Mouse (Mus musculus) cortical plate, adult 2 months (tissue): ENCODE results near the gene Gm8159. TPM values are rescaled to one million over a fixed set of nuclear protein-coding genes. Genes with fewer than 3 reads are reported as not detected.
"Not testable (repeated sequence)": the region's sequence is repeated elsewhere in the genome, so short reads cannot be mapped to it uniquely, and the experiment has no call there.

Source experiments
- H3K27ac ChIP-seq: fragments of 200-500 bp; 2 replicates; pipeline ENCODE4 v1.5.1; 2012; ENCODE audit warnings: low read length, control low read depth, inconsistent platforms; ENCODE audit not compliant: insufficient read depth
- H3K4me1 ChIP-seq: fragments of 200-500 bp; 2 replicates; pipeline ENCODE4 v1.6.1; 2011; ENCODE audit warnings: low read length; ENCODE audit not compliant: control insufficient read depth, insufficient read depth
- H3K4me3 ChIP-seq: fragments of 200-500 bp; 2 replicates; pipeline ENCODE4 v1.5.1; 2011; ENCODE audit warnings: mild to moderate bottlenecking, low read length, control low read depth; ENCODE audit not compliant: insufficient read depth
- CTCF ChIP-seq: fragments of 200-500 bp; IDR thresholded peaks from 2 replicates; pipeline ENCODE4 v1.5.1; 2011; ENCODE audit warnings: mild to moderate bottlenecking, control low read depth, low read length; ENCODE audit not compliant: insufficient read depth; ENCODE audit errors: extremely low read depth
- polyA plus RNA-seq: library from polyadenylated mRNA; depleted of rRNA; stranded (reverse); fragments of >200 nt; gene quantifications from 2 replicates; pipeline ENCODE4 v1.2.3, GENCODE M21; 2012; rRNA removed

Gene Gm8159
- 0.30 and 0.40 TPM in 2 replicates for polyA plus RNA-seq

GRCm38 (mm10) chr14:4632052-4632451 is at the start of gene Gm8159:
TSS of gene Gm8159 (plus strand) at chr14:4632352.
- H3K4me1 ChIP-seq, H3K27ac ChIP-seq, H3K4me3 ChIP-seq: not testable (repeated sequence)

GRCm38 (mm10) chr14:4649309-4649708 is 17.2 kb downstream of the Gm8159 start:
- H3K4me3 ChIP-seq, H3K27ac ChIP-seq, H3K4me1 ChIP-seq: not testable (repeated sequence)

DNA sequence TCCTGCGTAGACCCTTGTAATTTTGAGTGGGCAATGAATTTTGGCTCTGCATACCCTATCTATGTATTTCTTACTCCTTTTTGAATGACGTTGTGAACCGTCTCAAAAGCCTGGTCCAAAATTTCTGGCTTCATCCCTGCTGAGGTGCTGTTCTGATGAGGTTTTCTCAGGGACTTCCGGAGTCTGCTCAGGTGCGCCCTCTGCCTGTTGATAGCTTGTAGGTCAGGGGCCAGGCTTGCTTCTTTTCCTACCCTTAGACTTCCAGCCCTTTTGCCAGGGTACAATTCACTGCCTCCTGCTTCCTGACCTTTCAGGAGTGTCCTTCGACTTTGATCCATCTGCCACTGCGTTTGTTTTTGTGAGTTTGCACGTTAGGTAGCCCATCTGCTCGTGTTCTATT is 18.2 kb downstream of the Gm8159 start:
- not testable (repeated sequence) for H3K4me3 ChIP-seq, H3K27ac ChIP-seq, H3K4me1 ChIP-seq
- 0 out of 2 replicates have a peak, but pooled peaks have one; percentile 7 for TF ChIP-seq CTCF

DNA sequence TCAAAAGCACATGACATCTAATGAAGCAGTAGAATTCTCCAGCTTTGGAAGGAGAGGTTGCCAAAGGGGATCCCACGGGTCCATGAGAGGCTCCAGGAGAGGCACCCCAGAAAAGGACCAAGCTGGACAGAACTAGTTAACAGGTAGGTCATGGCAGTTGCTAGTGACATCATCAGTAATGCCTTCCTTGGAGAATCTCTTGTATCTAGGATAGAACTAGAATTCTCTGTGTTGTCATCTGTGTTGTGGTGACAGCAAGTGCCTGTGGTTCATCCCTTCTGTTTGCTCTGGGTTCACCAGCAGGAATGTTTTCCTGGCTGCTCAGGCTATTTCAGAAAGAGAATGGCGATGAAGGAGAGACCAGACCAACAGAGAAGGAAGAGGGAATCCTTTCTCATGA is 31.7 kb downstream of the Gm8159 start, which contains the start of gene Gm3239:
Gene Gm3239 (plus strand): TSS at position 301 of the 400 bp plus-strand sequence.
- H3K27ac ChIP-seq, H3K4me3 ChIP-seq, H3K4me1 ChIP-seq: not testable (repeated sequence)

Other genes starting within 250 kb of the Gm8159 start
- not detected in 2 replicates for gene Gm3159, start 234.8 kb upstream of the Gm8159 start, polyA plus RNA-seq
- gene Gm3164, start 216.9 kb upstream of the Gm8159 start, polyA plus RNA-seq = 0.34 and 0.40 TPM in 2 replicates
- gene Gm3173, start 201.4 kb upstream of the Gm8159 start, polyA plus RNA-seq = 1.8 TPM in 1 of 2 replicates, not detected in the other
- 0.06 and 0.08 TPM in 2 replicates for gene Gm3182, start 150.6 kb upstream of the Gm8159 start, polyA plus RNA-seq
- gene Gm3047, start 76.9 kb upstream of the Gm8159 start, polyA plus RNA-seq = not detected in 2 replicates
- 0.98 and 1.2 TPM in 2 replicates for gene Gm3239, start 31.8 kb downstream of the Gm8159 start, polyA plus RNA-seq
- 0.21 TPM in 1 of 2 replicates, not detected in the other for gene Gm7876, start 76.9 kb downstream of the Gm8159 start, polyA plus RNA-seq
- gene Gm3252, start 94.4 kb downstream of the Gm8159 start, polyA plus RNA-seq = 1.4 TPM in 2 replicates
- gene Gm9602, start 144.0 kb downstream of the Gm8159 start, polyA plus RNA-seq = not detected in 2 replicates
- not detected in 2 replicates for gene Gm3269, start 205.8 kb downstream of the Gm8159 start, polyA plus RNA-seq
- gene Gm3264, start 223.2 kb downstream of the Gm8159 start, polyA plus RNA-seq = 0.76 TPM in 1 of 2 replicates, not detected in the other